Mouse (Mus musculus): ENCODE data around the gene Itpripl2.
A peak's percentile ranks its signal among the peaks of the same experiment; 100 is the strongest.

The Itpripl2 gene

DNA sequence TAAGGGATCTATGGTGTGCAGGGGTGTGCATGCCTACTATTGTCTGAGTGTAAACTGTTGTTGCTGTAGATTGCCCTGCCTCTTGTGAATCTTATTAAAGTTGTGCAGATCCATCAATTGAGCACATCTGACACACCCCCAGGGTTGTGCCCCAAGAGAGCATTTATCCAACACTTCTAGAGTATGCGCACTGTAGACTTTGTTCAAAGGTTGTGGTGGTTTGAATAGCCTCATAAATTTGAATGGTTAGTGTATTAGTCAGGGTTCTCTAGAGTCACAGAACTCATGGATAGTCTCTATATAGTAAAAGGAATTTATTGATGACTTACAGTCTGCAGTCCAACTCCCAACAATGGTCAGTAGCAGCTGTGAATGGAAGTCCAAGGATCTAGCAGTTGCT lies 18.9 kb downstream of the Itpripl2 start:
- TF ChIP-seq GATA4 (IDR thresholded peaks at IDR 0.05; ENCODE audit: insufficient replicate concordance, low read length): no peak

DNA sequence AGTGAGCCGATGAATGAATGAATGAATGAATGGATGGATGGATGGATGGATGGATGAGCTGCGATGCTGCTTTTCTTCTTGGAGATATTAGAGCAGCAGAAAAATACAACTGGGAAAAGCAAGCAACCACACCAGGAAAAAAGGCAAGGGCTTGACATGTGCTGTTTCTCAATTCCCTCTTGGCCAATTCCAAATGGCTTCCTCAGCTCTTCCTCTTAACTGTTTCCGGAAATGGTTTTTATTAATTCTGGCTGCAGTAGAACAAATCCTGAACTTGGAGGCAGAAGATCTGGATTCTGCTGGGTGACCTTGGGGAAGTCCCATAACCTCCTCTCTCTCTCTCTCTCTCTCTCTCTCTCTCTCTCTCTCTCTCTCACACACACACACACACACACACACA lies 23.7 kb downstream of the Itpripl2 start:
- TF ChIP-seq GATA4 (IDR thresholded peaks at IDR 0.05; ENCODE audit: insufficient replicate concordance, low read length): no peak

DNA sequence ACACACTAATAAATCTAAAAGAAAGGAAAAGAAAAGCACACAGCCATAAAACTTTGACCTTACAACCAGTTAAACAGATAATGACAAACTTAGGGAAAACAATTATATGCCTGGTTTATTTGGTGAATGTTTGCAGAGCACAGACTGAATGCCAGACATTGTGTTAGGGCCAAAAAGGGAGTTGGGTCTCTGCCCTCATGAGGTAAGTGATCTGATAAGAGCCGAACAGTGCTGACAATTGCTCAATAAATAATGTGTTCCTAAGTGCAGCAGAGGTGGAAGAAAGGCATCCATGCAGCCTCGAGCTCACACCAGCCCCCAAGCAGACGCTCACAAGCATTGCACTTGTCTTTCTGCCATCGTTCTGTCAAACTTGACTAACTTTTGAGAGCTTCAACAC lies 27.3 kb downstream of the Itpripl2 start:
- TF ChIP-seq GATA4 (IDR thresholded peaks at IDR 0.05; ENCODE audit: insufficient replicate concordance, low read length): peak; percentile 97

DNA sequence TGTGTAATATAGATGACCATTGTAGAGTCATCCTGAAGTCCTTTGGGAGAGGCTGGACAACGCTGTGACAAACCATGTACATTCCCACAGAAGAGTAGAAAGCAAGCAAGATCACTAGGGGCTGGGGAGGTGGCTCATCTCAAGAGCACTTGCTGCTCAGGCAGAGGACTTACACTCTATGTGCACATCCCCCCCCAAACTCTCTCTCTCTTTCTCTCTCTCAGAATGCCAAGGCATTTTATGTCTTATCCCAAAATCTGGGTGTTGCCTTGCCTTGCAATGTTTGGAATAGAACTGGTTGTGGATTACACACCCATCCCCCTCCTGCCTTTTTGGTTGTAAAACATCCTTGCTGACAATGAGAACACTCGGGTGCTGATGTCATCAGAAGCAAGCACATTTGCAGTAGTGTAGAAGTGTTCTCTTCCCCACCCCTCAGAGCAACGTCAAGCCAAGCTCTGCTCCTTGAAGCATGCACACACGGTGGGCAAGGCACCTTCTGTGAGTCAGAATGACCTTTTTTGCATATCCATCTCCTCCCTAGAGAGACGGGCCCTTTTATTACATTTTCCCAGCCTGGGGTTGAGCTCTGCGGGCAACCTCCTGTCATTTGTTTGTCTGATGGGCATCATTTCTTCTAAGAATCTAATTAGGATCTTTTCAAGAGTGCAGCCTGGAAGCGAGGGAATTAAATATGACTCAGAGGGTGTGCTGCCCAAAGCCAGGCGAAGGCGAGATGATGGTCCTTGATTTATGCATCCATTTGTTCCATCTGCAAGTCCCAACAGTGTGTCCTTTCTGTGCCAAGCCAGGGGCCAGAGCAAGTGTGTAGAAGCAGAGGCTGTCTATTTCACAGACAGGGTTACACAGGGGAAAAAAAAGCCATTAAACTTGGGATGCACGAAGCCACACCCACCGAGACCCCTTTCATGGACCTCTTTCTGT lies 28.7 kb downstream of the Itpripl2 start:
- TF ChIP-seq GATA4 (IDR thresholded peaks at IDR 0.05; ENCODE audit: insufficient replicate concordance, low read length): no peak

DNA sequence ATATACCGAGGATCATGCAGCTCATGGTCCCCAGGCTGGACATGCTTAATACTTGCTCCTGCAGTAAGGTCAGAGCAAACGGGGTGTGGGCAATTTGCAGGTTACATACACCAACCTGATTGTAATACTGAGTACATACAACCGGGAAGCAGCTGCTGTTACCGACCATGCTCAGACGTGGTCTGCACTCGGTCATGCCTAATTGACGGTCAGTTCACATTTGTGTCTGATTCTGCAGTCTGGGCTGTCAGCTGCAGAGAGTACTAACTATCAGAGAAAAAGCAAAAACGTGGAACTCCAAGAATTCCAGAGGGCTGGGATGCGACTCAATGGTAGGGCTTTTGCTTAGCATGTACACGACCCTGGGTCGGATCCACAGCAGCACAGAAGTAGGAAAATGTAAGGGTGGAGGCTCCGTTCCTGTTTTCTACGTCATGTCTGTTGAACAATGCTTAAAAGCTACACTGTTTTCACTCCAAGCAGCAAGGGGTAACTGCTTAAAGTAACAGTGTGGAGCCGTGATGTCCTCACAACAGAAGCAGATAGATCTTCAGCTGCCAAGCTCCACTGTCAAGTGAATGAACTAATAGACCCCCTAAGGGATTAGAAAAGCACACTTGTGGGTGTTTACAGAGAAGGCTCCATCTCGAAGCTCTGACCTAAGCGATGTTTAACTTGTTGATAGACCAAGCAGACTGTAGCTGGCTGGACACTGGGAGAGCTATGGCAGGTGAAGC lies 30.2 kb downstream of the Itpripl2 start:
- TF ChIP-seq GATA4 (IDR thresholded peaks at IDR 0.05; ENCODE audit: insufficient replicate concordance, low read length): no peak

DNA sequence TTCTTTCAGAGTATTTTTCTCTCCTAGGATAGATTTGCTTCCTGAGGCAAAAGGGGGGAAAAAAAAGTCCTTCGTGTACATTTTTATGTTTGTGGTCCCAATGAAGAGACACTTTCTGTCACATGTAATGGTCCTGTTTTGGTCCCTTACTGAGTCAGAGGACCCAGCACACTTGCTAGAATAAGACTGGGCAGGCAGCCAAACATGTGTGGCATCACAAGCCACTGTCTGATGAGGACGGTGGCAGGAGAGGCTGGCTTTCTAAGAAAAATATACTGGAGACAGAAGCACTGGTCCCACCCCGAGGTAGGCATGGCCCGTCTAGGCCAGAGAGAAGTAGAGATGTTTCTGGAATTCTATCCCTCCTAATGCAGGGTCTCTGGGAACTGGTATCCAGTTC lies 38.1 kb downstream of the Itpripl2 start:
- no peak for TF ChIP-seq GATA4 (IDR thresholded peaks at IDR 0.05; ENCODE audit: insufficient replicate concordance, low read length)

DNA sequence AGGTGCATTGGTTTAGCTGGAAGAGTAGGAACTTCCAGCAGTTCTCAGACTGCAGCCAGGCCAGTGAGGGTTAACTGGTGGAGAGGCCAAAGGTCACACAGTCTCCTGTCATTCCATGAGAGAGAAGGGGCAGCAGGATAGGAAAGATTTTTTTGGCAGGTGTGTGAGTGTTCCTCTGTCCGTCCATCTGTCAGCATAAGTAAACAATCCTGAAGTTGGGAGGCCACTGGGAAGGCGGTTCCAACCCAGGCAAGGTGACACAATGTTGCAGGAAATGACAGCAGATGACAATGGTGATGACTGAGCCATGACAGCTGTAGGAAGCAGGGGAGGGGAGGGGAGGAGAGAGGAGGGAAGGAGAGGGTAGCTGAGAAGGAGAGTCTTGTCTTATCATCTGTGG lies 38.8 kb downstream of the Itpripl2 start:
- no peak for TF ChIP-seq GATA4 (IDR thresholded peaks at IDR 0.05; ENCODE audit: insufficient replicate concordance, low read length)

DNA sequence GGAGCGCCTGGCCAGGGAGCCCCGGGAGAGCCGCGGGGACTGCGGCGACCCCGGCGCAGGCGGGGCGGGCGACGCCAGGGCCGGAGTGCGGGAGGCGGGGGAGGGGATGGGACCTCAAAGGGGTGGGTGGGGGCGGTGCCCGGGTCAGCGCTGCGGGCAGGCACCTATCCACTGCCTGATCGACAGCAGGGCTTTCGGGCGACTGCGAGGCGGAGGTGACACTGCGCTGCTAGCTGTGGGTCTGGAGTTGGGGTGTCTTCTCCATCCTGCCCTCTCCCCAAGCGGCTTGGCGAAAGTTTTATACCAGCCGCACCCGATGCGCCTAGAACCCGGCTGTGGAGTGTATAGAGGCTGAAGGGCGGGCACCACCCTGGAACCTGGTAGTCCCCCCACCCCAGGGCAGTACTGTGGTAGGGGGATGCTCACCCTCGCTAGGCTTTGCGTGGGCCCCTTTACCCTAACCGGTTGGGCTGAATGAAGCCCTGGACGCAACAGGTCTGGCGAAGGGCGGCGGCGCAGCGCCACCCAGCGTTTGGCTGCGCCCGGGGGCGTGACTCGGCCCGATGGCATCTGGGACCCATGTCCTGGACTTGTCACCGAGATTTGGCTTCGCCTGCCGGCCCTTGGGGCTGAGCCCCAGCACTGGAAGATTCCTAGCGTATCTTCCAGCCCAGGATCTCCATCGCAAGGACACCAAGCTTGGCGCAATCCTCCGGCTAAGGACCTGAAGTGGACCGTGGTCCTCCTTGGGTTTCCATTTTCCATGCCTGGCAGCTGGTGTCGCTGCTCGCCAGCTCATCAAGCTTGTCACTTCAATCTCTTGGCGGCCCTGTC lies 43.4 kb downstream of the Itpripl2 start, which contains the start of gene Syt17:
TSS of gene Syt17 (minus strand) at position 89 of the 834 bp plus-strand sequence.
- TF ChIP-seq GATA4 (IDR thresholded peaks at IDR 0.05; ENCODE audit: insufficient replicate concordance, low read length): no peak

DNA sequence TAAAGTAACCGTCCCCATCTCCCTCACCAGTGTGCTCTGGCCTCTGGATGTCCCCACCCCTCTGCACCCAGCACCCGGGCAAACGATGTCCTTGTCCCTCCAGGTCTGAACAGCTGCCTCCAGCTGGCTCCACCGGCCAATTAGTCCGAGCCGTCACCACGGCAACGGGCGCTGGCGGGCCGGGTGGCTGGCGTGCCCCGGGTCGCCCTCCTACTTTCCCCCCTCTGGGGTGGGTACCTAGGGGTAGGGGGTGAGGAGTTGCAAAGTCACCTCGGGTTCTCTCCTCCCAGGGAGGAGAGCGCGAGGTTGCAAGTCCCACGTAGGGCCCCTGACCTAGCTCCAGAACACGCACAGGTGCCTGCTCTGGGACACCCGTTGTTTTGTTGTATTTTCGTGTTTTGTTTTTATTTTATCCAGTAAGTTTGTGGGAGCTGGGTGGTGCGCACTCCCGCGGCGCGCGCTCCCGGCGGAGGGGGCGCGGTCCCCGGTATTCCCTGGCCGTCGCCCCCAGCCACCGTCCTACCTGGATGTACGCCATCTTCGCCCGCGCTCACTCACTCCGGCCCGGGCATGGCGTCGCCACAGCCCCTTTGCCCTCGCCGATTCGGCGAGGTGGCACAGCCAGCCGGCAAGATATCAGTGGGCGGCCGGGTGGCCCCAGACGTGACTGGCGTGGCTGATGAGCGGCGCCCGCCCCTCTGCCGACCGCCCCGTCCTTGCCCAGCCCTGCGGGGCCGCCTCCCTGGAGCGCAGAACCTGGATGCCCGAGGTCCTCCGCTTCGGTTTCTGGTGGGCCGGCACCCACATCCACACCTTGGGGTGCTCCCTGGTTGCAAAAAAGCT lies 44.3 kb downstream of the Itpripl2 start:
- TF ChIP-seq GATA4 (IDR thresholded peaks at IDR 0.05; ENCODE audit: insufficient replicate concordance, low read length): no peak

DNA sequence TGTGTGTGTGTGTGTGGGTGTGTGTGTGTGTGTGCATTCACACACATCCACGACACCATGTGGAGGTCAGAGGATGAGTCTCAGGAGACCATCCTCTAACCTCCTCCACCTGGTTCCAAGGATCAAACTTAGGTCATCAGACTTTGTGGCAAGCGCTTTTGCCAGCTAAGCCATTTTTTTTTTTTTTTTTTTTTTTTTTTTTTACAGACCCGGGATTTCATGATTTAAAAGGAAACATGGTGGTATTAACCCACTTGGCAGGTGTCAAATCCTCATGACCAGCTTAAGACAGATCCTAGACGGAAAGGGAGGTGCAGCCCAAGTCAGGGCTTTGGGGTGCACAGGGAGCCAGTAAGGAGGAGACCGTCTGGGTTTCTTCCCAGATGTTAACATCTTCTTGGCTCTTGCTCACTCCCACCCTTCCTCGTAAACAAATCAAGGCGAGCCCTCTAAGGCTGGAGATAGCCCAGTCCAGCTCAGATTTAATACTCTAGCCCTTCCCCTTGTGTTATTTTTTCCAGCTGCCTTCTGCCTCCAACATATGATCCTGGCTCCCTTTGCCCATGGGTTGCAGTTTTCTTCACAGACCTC lies 47.8 kb downstream of the Itpripl2 start:
- no peak for TF ChIP-seq GATA4 (IDR thresholded peaks at IDR 0.05; ENCODE audit: insufficient replicate concordance, low read length)

DNA sequence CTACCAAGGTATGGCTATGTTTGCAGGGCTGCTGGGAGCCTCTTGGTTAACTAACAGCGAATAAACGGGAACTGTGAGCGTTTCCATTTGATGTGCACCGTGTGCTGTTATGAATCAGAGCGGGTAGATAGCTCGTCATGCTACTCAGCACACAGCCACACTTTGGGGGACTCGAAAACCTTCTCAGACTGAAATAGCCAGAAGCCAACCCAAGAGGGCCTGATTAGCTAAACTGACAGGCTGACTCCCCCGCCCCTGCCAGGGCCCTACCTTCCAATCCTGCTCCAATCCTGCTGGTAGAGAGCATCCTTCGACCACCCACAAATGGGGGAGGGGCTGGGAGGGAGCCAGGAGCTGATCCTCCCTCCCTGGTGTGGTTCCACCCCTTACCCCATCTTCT lies 48.4 kb downstream of the Itpripl2 start:
- no peak for TF ChIP-seq GATA4 (IDR thresholded peaks at IDR 0.05; ENCODE audit: insufficient replicate concordance, low read length)

DNA sequence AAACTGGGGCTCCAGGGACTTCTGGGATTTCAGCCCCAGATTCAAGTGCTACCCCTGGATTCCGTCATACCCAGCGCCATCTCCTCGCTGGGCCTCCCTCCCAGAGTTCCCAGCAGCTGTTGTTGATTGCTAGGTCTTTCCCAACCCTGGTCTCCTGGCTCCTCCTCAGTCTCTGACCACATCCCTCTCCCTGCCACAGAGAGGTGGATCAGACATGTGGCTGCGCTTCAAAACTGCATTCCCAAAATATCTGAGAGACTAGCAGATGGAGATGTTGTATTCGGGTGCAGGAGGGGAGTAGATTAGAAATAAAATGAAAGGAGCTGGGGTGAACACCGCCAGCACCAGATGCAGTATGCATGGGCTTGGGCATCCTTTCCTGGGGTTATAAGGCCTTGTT lies 50.2 kb downstream of the Itpripl2 start:
- no peak for TF ChIP-seq GATA4 (IDR thresholded peaks at IDR 0.05; ENCODE audit: insufficient replicate concordance, low read length)

DNA sequence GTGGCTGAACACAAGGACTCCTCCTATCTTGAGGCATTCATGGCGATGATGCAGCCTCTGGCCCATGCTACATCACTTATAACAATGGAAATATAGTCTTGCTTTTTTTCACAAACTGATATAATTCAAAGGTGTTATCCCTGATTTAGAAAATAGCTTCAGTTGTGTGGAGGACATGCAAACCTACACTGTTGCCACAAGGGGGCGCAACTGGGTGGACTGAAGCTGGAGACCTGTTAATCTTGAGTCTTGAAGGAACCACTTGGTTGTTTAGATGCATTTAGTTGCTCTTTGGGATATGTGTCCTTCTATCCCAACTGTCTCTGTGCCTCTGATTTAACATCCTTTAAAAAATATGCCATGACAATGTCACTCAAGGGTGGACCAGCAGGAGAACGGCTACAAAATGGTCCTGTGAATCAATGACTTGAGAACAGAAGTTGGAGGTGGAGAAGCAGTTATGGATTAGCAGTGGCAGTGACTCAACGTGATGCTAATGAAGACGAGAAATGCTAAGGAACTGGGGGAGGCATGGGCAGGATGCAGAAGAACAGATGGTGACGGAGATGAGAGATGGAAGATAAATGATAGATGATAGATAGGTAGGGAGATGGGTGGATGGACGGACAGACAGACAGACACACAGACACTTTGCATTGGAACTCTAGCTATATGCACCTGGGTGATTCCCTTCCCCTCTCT lies 54.5 kb downstream of the Itpripl2 start:
- TF ChIP-seq GATA4 (IDR thresholded peaks at IDR 0.05; ENCODE audit: insufficient replicate concordance, low read length): no peak

Data from liver, adult (tissue).